Mouse (Mus musculus): Measurements from ENCODE around the gene Baz1b. TPM values are rescaled to one million over a fixed set of nuclear protein-coding genes. Genes with fewer than 3 reads are reported as not detected.

Baz1b gene
- polyA plus RNA-seq, 1 experiment from 2014 or later = 20.9 TPM

Small RNA genes lying within 50 kb of the gene (microRNA-seq; reads per million reads assigned to microRNA genes)
- not detected for gene Gm25315

Other genes with a start within 250 kb of the Baz1b start
- 48.7 and 54.2 TPM in 2 replicates for gene Cldn4, start 240.3 kb upstream of the Baz1b start, polyA plus RNA-seq (2015; fragmentation: Nextera tagmentation; extraction: Ambion mirVana)
- gene Cldn3, start 201.1 kb upstream of the Baz1b start, polyA plus RNA-seq (2015; fragmentation: Nextera tagmentation; extraction: Ambion mirVana) = 187 and 217 TPM in 2 replicates
- gene Abhd11, start 178.1 kb upstream of the Baz1b start, polyA plus RNA-seq (2015; fragmentation: Nextera tagmentation; extraction: Ambion mirVana) = 102 and 106 TPM in 2 replicates
- 11.9 and 13.4 TPM in 2 replicates for gene Stx1a, start 163.8 kb upstream of the Baz1b start, polyA plus RNA-seq (2015; fragmentation: Nextera tagmentation; extraction: Ambion mirVana)
- gene Dnajc30, start 123.1 kb upstream of the Baz1b start, polyA plus RNA-seq (2015; fragmentation: Nextera tagmentation; extraction: Ambion mirVana) = 33.9 and 39.2 TPM in 2 replicates
- gene Bud23, start 122.3 kb upstream of the Baz1b start, polyA plus RNA-seq (2015; fragmentation: Nextera tagmentation; extraction: Ambion mirVana) = 84.6 and 109 TPM in 2 replicates
- gene Vps37d, start 109.0 kb upstream of the Baz1b start, polyA plus RNA-seq (2015; fragmentation: Nextera tagmentation; extraction: Ambion mirVana) = 2.9 TPM in 2 replicates
- gene Mlxipl, start 97.4 kb upstream of the Baz1b start, polyA plus RNA-seq (2015; fragmentation: Nextera tagmentation; extraction: Ambion mirVana) = 8.2 and 9.5 TPM in 2 replicates
- 26.1 and 27.4 TPM in 2 replicates for gene Tbl2, start 37.6 kb upstream of the Baz1b start, polyA plus RNA-seq (2015; fragmentation: Nextera tagmentation; extraction: Ambion mirVana)
- 53.7 and 54.7 TPM in 2 replicates for gene Bcl7b, start 19.0 kb upstream of the Baz1b start, polyA plus RNA-seq (2015; fragmentation: Nextera tagmentation; extraction: Ambion mirVana)
- gene Fzd9, start 64.0 kb downstream of the Baz1b start, polyA plus RNA-seq (2015; fragmentation: Nextera tagmentation; extraction: Ambion mirVana) = 0.33 and 0.50 TPM in 2 replicates
- gene Fkbp6, start 162.8 kb downstream of the Baz1b start, polyA plus RNA-seq (2015; fragmentation: Nextera tagmentation; extraction: Ambion mirVana) = 0.47 and 0.48 TPM in 2 replicates
- 0.18 and 0.32 TPM in 2 replicates for gene Trim50, start 166.0 kb downstream of the Baz1b start, polyA plus RNA-seq (2015; fragmentation: Nextera tagmentation; extraction: Ambion mirVana)
- 30.2 and 34.7 TPM in 2 replicates for gene Nsun5, start 182.7 kb downstream of the Baz1b start, polyA plus RNA-seq (2015; fragmentation: Nextera tagmentation; extraction: Ambion mirVana)
- 6.9 and 7.5 TPM in 2 replicates for gene Pom121, start 207.3 kb downstream of the Baz1b start, polyA plus RNA-seq (2015; fragmentation: Nextera tagmentation; extraction: Ambion mirVana)

Measured in intestine, embryonic 16.5 days (tissue).